Mouse (Mus musculus): ENCODE measurements around the gene Rad51b.

GRCm38 (mm10) chr12:79620693-79621092 lies 323.6 kb downstream of the Rad51b start:
- no peak for TF ChIP-seq POLR2A (IDR thresholded peaks at IDR 0.05; ENCODE audit: insufficient read depth, low read length)
- TF ChIP-seq CTCF (IDR thresholded peaks at IDR 0.05; ENCODE audit: low read depth, low read length), result no peak
- no peak for TF ChIP-seq EP300 (IDR thresholded peaks at IDR 0.05; ENCODE audit: insufficient read depth, low read depth, low read length)
